Mouse (Mus musculus) kidney, adult 2 months (tissue): ENCODE measurements around the gene Zbtb11.

Experiments used
- CTCF ChIP-seq: fragments of 200-500 bp; conservative IDR thresholded peaks from 2 replicates; pipeline ENCODE4 v1.5.1; 2011; ENCODE audit warnings: low read depth, mild to moderate bottlenecking, control low read depth, low read length, moderate library complexity, mixed read lengths; ENCODE audit not compliant: insufficient read depth, insufficient read length
- POLR2A ChIP-seq: fragments of 200-500 bp; IDR thresholded peaks from one replicate; pipeline ENCODE4 v1.6.1; 2011; ENCODE audit warnings: low read depth, low read length, control low read depth

- peak; percentile 67 for TF ChIP-seq CTCF
- no peak for TF ChIP-seq POLR2A
These were observed 22.6 kb upstream of the Zbtb11 start for GRCm38 (mm10) chr16:55950946-55951678.
